Mouse (Mus musculus) limb, embryonic 12.5 days (tissue): Measurements from ENCODE around the gene Spaar. TPM values are rescaled to one million over a fixed set of nuclear protein-coding genes. Genes with fewer than 3 reads are reported as not detected.

Experiments
- ATAC-seq: fragments of 200-750 bp; cut with Nextera tagmentation; 2 replicates; pipeline ENCODE4 v1.8.0; 2017; ENCODE audit warnings: low read depth, moderate TSS enrichment; ENCODE audit not compliant: insufficient number of reproducible peaks, insufficient read depth, low FRiP score, low TSS enrichment
- H3K27ac ChIP-seq: fragments of 300-500 bp; sonication (generic); 2 replicates; pipeline ENCODE4 v1.5.1; 2016; ENCODE audit warnings: mild to moderate bottlenecking, moderate library complexity
- H3K27me3 ChIP-seq: fragments of 300-500 bp; sonication (generic); 2 replicates; pipeline ENCODE4 v1.6.1; 2016; ENCODE audit warnings: mild to moderate bottlenecking, moderate library complexity
- H3K36me3 ChIP-seq: fragments of 300-500 bp; sonication (generic); 2 replicates; pipeline ENCODE4 v1.6.1; 2016; ENCODE audit warnings: mild to moderate bottlenecking, moderate library complexity
- H3K4me1 ChIP-seq: fragments of 300-500 bp; sonication (generic); replicated peaks from 2 replicates; pipeline ENCODE4 v1.6.1; 2016
- H3K4me2 ChIP-seq: fragments of 300-500 bp; sonication (generic); 2 replicates; pipeline ENCODE4 v1.6.1; 2016; ENCODE audit warnings: mild to moderate bottlenecking, moderate library complexity
- H3K4me3 ChIP-seq: fragments of 300-500 bp; sonication (generic); replicated peaks from 2 replicates; pipeline ENCODE4 v1.5.1; 2016; ENCODE audit warnings: mild to moderate bottlenecking
- H3K9ac ChIP-seq: fragments of 300-500 bp; sonication (generic); replicated peaks from 2 replicates; pipeline ENCODE4 v1.6.1; 2016; ENCODE audit warnings: mild to moderate bottlenecking, moderate library complexity
- H3K9me3 ChIP-seq: fragments of 300-500 bp; sonication (generic); 2 replicates; pipeline ENCODE4 v1.6.1; 2016; ENCODE audit warnings: mild to moderate bottlenecking, moderate library complexity
- WGBS: fragments of 180-500 bp; shearing (Covaris S2); methylation state at CpG from one replicate; pipeline ENCODE4 v1.1.7; 2016; 5-methylcytosine and 5-hydroxymethylcytosine counted together
- polyA plus RNA-seq: library from polyadenylated mRNA; unstranded; fragments of >200 nt; fragmentation: Nextera tagmentation; extraction: Ambion mirVana; gene quantifications from 2 replicates; pipeline ENCODE4 v1.2.1, GENCODE M21; 2016

Gene Spaar
- polyA plus RNA-seq, 1 experiment from 2014 or later = 0.20 TPM

GRCm38 (mm10) chr4:43709869-43710268 lies 20.0 kb upstream of the Spaar start, which contains the start of gene Olfr71:
Gene Olfr71 (minus strand): TSS chr4:43710255.
- H3K4me1 ChIP-seq = no peaks in the 10 kb centered on the region
- no peak within 1 kb of the TSS for H3K27ac ChIP-seq
- H3K27me3 ChIP-seq = 0 out of 2 replicates have a peak, but pooled peaks cover 11% of the 10 kb centered on the region
- no peaks in the 10 kb centered on the region for H3K9me3 ChIP-seq
- no peak within 1 kb of the TSS for H3K9ac ChIP-seq
- no peak within 1 kb of the TSS for H3K4me2 ChIP-seq
- no peak within 1 kb of the TSS for H3K4me3 ChIP-seq
- no peaks in the 10 kb centered on the region for H3K36me3 ChIP-seq
- 74% methylated on average over 6 of the region's 6 CpGs for WGBS
- no peak for ATAC-seq

GRCm38 (mm10) chr4:43711821-43712220 lies 18.0 kb upstream of the Spaar start:
- Histone ChIP-seq H3K36me3 (no peaks in the 10 kb centered on the region), H3K27ac (no peak overlapping the region), H3K4me2 (no peak overlapping the region), H3K9ac (no peak overlapping the region), H3K9me3 (no peaks in the 10 kb centered on the region), H3K27me3 (peaks cover 19% of the 10 kb centered on the region; the same call in 1 of the 2 replicates), H3K4me1 (no peaks in the 10 kb centered on the region), H3K4me3 (no peak overlapping the region)
- WGBS = 6% methylated on average over 2 of the region's 2 CpGs
- ATAC-seq = no peak

DNA sequence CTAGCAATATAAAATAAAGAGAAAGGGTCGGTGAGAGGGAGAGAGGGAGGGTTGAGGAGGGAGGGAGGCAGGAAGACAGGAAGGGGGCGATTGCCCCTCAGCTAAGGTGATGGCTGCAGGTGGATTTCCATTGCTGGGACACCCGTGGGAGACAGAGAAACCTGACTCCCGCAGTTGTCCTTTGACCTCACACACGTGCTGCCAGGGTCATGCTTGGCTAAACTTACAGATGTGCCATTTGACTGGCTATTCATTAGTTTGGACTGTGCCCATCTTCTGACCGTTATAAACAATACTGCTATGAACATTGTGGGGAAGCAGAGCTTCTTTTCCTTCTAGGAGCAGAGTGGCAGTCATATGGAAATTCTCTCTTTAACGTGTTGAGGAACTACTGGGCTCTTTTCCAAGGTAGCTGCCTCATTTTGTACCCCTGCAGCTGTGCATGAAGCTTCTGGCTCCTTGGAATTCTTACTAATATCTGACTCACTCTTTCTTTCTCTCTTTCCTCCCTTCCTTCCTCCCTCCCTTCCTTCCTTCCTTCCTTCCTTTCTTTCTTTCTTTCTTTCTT lies 16.1 kb upstream of the Spaar start:
- no peak overlapping the region for H3K27ac ChIP-seq
- H3K27me3 ChIP-seq = peaks cover 19% of the 10 kb centered on the region; the same call in 1 of the 2 replicates
- no peak overlapping the region for H3K9ac ChIP-seq
- H3K36me3 ChIP-seq = no peaks in the 10 kb centered on the region
- H3K4me2 ChIP-seq = no peak overlapping the region
- no peaks in the 10 kb centered on the region for H3K4me1 ChIP-seq
- ATAC-seq = no peak
- 36% methylated on average over 7 of the region's 7 CpGs for WGBS
- no peaks in the 10 kb centered on the region for H3K9me3 ChIP-seq
- H3K4me3 ChIP-seq = no peak overlapping the region

- no peaks in the 10 kb centered on the region for H3K36me3 ChIP-seq
- no peaks in the 10 kb centered on the region for H3K9me3 ChIP-seq
- no peak overlapping the region for H3K4me3 ChIP-seq
- no peak overlapping the region for H3K27ac ChIP-seq
- peaks cover 7% of the 10 kb centered on the region for H3K4me1 ChIP-seq
- 0 out of 2 replicates have a peak, but pooled peaks cover 2% of the 10 kb centered on the region for H3K27me3 ChIP-seq
- WGBS = 55% methylated on average over 15 of the region's 16 CpGs
- ATAC-seq = no peak
- H3K9ac ChIP-seq = no peak overlapping the region
- no peak overlapping the region for H3K4me2 ChIP-seq
These were observed 9.2 kb upstream of the Spaar start for GRCm38 (mm10) chr4:43720491-43721228.

DNA sequence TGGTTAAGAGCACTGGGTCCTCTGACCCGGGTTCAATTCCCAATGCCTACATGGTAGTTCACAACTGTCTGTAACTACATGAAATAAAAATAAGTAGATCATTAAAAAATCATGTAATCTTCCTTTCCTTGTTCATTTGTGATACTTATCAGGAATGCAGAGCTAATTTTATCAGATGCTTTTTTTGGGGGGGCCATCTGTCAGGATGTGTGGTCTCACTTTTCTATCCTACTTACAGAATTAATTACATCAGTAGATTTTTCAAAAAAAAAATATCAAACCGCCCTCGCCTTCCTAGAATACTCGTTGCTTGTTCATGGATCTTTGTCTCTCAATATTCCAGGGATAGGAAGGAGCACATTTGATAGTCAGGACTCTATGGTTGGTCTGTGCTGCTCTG lies 7.6 kb upstream of the Spaar start:
- H3K4me2 ChIP-seq = no peak overlapping the region
- H3K9me3 ChIP-seq = no peaks in the 10 kb centered on the region
- H3K27me3 ChIP-seq = no peaks in the 10 kb centered on the region
- no peak for ATAC-seq
- no peaks in the 10 kb centered on the region for H3K36me3 ChIP-seq
- no peak overlapping the region for H3K9ac ChIP-seq
- WGBS = 91% methylated on average over 4 of the region's 4 CpGs
- H3K4me1 ChIP-seq = peaks cover 10% of the 10 kb centered on the region
- H3K27ac ChIP-seq = no peak overlapping the region
- H3K4me3 ChIP-seq = no peak overlapping the region

DNA sequence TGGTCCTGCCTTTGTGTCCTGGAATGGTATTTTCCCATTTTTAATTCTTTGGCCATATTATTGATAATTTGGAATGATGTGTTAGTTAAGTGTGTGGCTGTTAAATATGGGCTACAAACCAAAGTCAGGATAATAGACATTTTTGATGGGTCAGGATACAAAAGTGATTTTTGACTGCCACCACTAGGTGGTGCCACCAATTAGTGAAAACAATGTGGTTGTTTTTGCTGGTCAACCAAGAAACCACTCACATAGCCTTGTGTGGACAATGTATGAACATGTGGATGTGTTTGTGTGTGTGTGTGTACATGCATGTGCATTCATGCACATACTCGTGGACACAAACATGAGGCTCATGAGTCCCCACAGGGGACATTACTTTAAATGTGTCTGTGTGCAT lies 5.1 kb upstream of the Spaar start:
- Histone ChIP-seq H3K9ac (no peak overlapping the region), H3K27me3 (no peaks in the 10 kb centered on the region), H3K4me2 (no peak overlapping the region), H3K36me3 (no peaks in the 10 kb centered on the region), H3K9me3 (no peaks in the 10 kb centered on the region), H3K4me1 (peaks cover 11% of the 10 kb centered on the region), H3K27ac (no peak overlapping the region), H3K4me3 (no peak overlapping the region)
- ATAC-seq = no peak
- WGBS = 43% methylated on average over 1 of the region's 1 CpGs

DNA sequence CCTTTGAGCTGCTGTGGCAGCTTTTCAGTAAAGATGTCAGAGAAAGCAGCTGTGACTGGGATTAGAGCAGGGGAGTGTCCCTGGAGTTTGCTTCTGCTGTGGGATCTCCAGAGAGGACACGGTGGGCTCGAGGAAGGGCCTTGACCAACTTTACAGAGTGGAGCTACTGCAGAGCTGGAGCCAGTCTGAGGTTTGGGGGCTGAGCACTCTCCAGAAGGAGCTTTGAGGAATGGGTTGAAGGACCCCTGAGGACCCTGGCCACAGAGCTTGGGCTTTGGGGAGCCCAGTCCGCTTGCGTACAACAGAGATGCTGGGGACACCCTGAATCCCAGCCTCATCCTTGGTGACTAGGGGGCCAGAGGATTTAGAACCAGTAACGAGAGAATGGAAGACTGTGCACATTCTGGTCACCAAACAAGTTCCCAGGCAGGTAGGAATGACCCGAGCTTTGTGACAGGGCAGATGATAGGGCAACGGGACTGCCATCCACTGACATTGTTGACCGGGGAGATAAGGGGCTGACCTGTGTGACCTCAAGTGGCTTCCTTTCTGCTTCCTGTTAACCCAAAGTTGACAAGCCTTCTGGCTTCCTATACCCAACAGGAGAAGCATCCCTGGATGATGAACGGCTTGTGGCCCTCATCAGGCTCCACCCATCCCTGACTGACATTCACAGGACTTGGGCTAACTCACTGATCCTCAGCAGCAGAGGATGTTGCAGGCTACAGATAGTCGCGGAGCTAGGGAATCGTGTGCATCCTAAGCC lies 3.4 kb upstream of the Spaar start:
- H3K27me3 ChIP-seq = no peaks in the 10 kb centered on the region
- ATAC-seq = no peak
- no peaks in the 10 kb centered on the region for H3K9me3 ChIP-seq
- H3K4me2 ChIP-seq = no peak overlapping the region
- no peak overlapping the region for H3K9ac ChIP-seq
- no peak overlapping the region for H3K4me3 ChIP-seq
- 70% methylated on average over 12 of the region's 12 CpGs for WGBS
- no peak overlapping the region for H3K27ac ChIP-seq
- H3K4me1 ChIP-seq = peaks cover 14% of the 10 kb centered on the region; the same call in 1 of the 2 replicates
- H3K36me3 ChIP-seq = no peaks in the 10 kb centered on the region

- no peak for ATAC-seq
- peaks cover 14% of the 10 kb centered on the region; the same call in 1 of the 2 replicates for H3K4me1 ChIP-seq
These were observed 2.8 kb upstream of the Spaar start, which contains the start of gene Hrct1 for GRCm38 (mm10) chr4:43726995-43727394. Gene Hrct1 (plus strand): TSS chr4:43727188.

DNA sequence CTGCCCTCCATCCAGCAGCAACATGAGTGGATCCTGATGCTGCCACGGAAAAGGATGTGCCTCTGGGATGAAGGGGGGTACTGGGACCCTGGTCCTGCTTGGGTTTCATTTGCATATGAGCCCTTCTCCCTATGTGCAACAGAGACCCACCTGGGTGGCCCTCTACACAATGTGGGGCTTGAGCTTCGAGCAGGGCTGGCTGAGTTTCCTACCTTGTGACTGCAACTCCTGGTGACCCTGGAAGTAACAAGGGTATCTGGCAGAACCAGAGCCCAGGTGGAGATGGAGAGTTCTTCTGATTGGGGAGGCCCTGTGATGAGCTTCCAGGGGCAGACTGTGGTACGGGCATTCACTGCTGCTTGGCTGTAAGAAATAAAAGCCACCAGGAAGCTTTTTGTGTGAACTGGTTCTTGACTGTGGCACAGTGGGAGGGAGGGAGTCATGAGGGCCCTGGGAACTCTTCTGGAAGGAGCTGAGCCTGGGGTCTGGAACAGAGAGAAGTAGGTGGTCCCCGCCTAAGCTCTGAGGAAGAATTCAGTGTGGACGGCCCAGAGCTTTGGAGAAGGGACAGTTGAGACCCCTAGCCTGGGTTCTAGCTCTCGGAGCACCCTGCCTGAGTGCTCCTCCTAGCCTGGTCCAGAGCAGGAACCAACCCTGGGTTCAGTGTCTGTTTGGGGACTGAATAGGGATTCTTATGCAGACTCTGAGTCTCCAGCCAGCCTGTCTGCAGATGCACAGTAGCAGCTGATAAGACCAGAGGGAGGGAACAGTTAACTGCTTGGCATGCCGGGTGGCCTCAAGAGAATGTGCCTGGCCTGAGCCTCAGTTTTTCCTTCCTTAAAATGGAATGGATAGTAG lies 1.9 kb upstream of the Spaar start:
- H3K4me1 ChIP-seq = peaks cover 22% of the 10 kb centered on the region
- no peak overlapping the region for H3K9ac ChIP-seq
- H3K27me3 ChIP-seq = no peaks in the 10 kb centered on the region
- no peaks in the 10 kb centered on the region for H3K36me3 ChIP-seq
- H3K4me3 ChIP-seq = no peak overlapping the region
- H3K27ac ChIP-seq = no peak overlapping the region
- no peak overlapping the region for H3K4me2 ChIP-seq
- no peak for ATAC-seq
- no peaks in the 10 kb centered on the region for H3K9me3 ChIP-seq
- 69% methylated on average over 7 of the region's 7 CpGs for WGBS

More at GRCm38 (mm10) chr4:43726995-43727394, 2.8 kb upstream of the Spaar start, which contains the start of gene Hrct1:
- no peak within 1 kb of the TSS for H3K9ac ChIP-seq
- H3K9me3 ChIP-seq = no peaks in the 10 kb centered on the region
- whole genome bisulfite sequencing = 39% methylated on average over 3 of the region's 3 CpGs
- H3K36me3 ChIP-seq = no peaks in the 10 kb centered on the region
- no peak within 1 kb of the TSS for H3K27ac ChIP-seq
- H3K4me3 ChIP-seq = no peak within 1 kb of the TSS
- H3K4me2 ChIP-seq = no peak within 1 kb of the TSS
- H3K27me3 ChIP-seq = no peaks in the 10 kb centered on the region

- Histone ChIP-seq H3K36me3 (no peaks in the 10 kb centered on the region), H3K9me3 (no peaks in the 10 kb centered on the region), H3K9ac (no peak overlapping the region), H3K4me1 (peaks cover 22% of the 10 kb centered on the region), H3K27me3 (no peaks in the 10 kb centered on the region), H3K4me2 (no peak overlapping the region), H3K27ac (no peak overlapping the region), H3K4me3 (no peak overlapping the region)
- 55% methylated on average over 5 of the region's 5 CpGs for WGBS
- ATAC-seq = no peak
These were observed 1.3 kb upstream of the Spaar start for GRCm38 (mm10) chr4:43728576-43728954.
